In the genomic region with DNA sequence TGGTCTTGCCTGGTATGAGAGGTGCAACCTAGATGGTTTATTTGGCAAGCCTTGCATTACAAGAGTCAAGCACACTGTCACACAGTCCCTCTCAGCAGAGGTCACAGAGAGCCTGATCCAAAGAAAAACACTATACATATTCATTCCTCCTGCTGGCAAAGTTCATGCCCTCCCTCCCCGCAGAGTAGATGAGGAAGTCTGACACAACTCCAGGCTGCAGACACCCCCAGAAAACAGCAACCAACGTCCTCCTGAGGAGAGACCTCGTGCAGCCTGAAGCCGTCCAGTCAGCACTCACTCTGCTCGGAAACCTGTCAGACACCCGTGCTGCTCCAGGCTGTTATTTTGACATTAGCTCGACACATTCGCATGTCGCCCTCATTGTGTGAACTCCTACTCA, we compare ENCODE assay signal across 13 mouse cellular contexts.
DNase-seq lines count a peak whose midpoint lies in the region; ATAC-seq and TF ChIP-seq lines count a peak whose summit lies in the region.
"Had no signal": no experiment of that assay in that cellular context is flagged by ENCODE, and none has a peak within 500 bp of the region (broad histone marks: within the 10 kb centered on the region; RNA-seq: fewer than 3 reads in every experiment).

No protein-coding gene starts in this region.

- DNase-seq in heart, adult 11 months: no peak
- peak; percentile 6 to 16 for DNase-seq in kidney, postnatal 36 days
- no peak for DNase-seq in kidney, adult 9 months
- DNase-seq in embryonic facial prominence, embryonic 14.5 days (ENCODE audit: low spot score): peak; percentile 5
- DNase-seq in thymus, postnatal 4 days: no peak
- DNase-seq: cerebellum, adult 2 months; right cerebral cortex, postnatal 14 days; thymus, postnatal 36 days had no signal

- no peak overlapping the region for H3K4me3 ChIP-seq in heart, embryonic 16.5 days (ENCODE audit: low read length)
- H3K4me3 ChIP-seq in embryonic facial prominence, embryonic 14.5 days (ENCODE audit: low read depth, low read length): no peak overlapping the region
- H3K4me3 ChIP-seq in small intestine, adult 2 months (ENCODE audit: low read depth, low read length): no peak overlapping the region
- H3K4me3 ChIP-seq: embryonic facial prominence, embryonic 15.5 days; myocyte had no signal

- no peaks in the 10 kb centered on the region for H3K9me3 ChIP-seq in heart, embryonic 16.5 days (replicated peaks; ENCODE audit: control insufficient read depth, low read length)
- no peaks in the 10 kb centered on the region for H3K9me3 ChIP-seq in embryonic facial prominence, embryonic 14.5 days (ENCODE audit: control insufficient read depth, low read length)
- H3K9me3 ChIP-seq: embryonic facial prominence, embryonic 15.5 days had no signal

- H3K4me2 ChIP-seq in heart, embryonic 16.5 days (ENCODE audit: low read depth, low read length): no peak overlapping the region
- H3K4me2 ChIP-seq in embryonic facial prominence, embryonic 14.5 days (ENCODE audit: low read depth, low read length): no peak overlapping the region
- H3K4me2 ChIP-seq: embryonic facial prominence, embryonic 15.5 days had no signal

- no peak for TF ChIP-seq POLR2A in small intestine, adult 2 months (IDR thresholded peaks at IDR 0.05; ENCODE audit: low read depth, low read length)

- 0 out of 2 replicates have a peak, but pooled peaks have one; percentile 32 for ATAC-seq in heart, embryonic 16.5 days (replicated peaks; ENCODE audit: extremely low read depth, insufficient read depth, low FRiP score)
- no peak for ATAC-seq in embryonic facial prominence, embryonic 14.5 days (ENCODE audit: low read depth)
- ATAC-seq: CD4-positive, CD25-positive, alpha-beta regulatory T cell, adult 4 months had no signal

- no peaks in the 10 kb centered on the region for H3K27me3 ChIP-seq in heart, embryonic 16.5 days (ENCODE audit: control insufficient read depth, insufficient read depth, low read length)
- no peaks in the 10 kb centered on the region for H3K27me3 ChIP-seq in embryonic facial prominence, embryonic 14.5 days (replicated peaks; ENCODE audit: control insufficient read depth, insufficient read depth, low read length)
- H3K27me3 ChIP-seq in small intestine, adult 2 months (ENCODE audit: control insufficient read depth, insufficient read depth, low read length): no peaks in the 10 kb centered on the region
- H3K27me3 ChIP-seq: embryonic facial prominence, embryonic 15.5 days had no signal

- H3K9ac ChIP-seq in heart, embryonic 16.5 days (ENCODE audit: low read length): no peak overlapping the region
- H3K9ac ChIP-seq in embryonic facial prominence, embryonic 14.5 days (ENCODE audit: low read depth, low read length): no peak overlapping the region
- H3K9ac ChIP-seq: embryonic facial prominence, embryonic 15.5 days had no signal

- H3K27ac ChIP-seq in heart, embryonic 16.5 days (ENCODE audit: low read length): no peak overlapping the region
- H3K27ac ChIP-seq in embryonic facial prominence, embryonic 14.5 days (replicated peaks; ENCODE audit: low read depth, low read length): no peak overlapping the region
- H3K27ac ChIP-seq in small intestine, adult 2 months (ENCODE audit: insufficient read depth, low read depth, low read length): peak overlapping the region; percentile 38; the same call in 1 of the 2 replicates
- H3K27ac ChIP-seq: embryonic facial prominence, embryonic 15.5 days had no signal

- peaks cover 4% of the 10 kb centered on the region for H3K4me1 ChIP-seq in heart, embryonic 16.5 days (ENCODE audit: control insufficient read depth, insufficient read depth, low read length)
- H3K4me1 ChIP-seq in embryonic facial prominence, embryonic 14.5 days (ENCODE audit: control insufficient read depth, insufficient read depth, low read length): no peaks in the 10 kb centered on the region
- peaks cover 14% of the 10 kb centered on the region; the same call in 1 of the 2 replicates for H3K4me1 ChIP-seq in small intestine, adult 2 months (ENCODE audit: control insufficient read depth, insufficient read depth, insufficient read length, low read length)
- H3K4me1 ChIP-seq: embryonic facial prominence, embryonic 15.5 days had no signal

- no peak for TF ChIP-seq CTCF in small intestine, adult 2 months (IDR thresholded peaks at IDR 0.05; ENCODE audit: extremely low read depth, insufficient read length, insufficient replicate concordance, low read depth, low read length)

- 17% methylated on average over 9 of the region's 9 CpGs for WGBS in heart, embryonic 16.5 days
- WGBS in embryonic facial prominence, embryonic 14.5 days: 31% methylated on average over 9 of the region's 9 CpGs
- 14% methylated on average over 9 of the region's 9 CpGs for WGBS in small intestine, adult 2 months

- no peaks in the 10 kb centered on the region for H3K36me3 ChIP-seq in heart, embryonic 16.5 days (ENCODE audit: control insufficient read depth, insufficient read depth)
- no peaks in the 10 kb centered on the region for H3K36me3 ChIP-seq in embryonic facial prominence, embryonic 14.5 days (ENCODE audit: control insufficient read depth, insufficient read depth, low read length)
- no peaks in the 10 kb centered on the region for H3K36me3 ChIP-seq in small intestine, adult 2 months (ENCODE audit: control insufficient read depth, insufficient read depth, low read length)
- H3K36me3 ChIP-seq: embryonic facial prominence, embryonic 15.5 days had no signal

Comparison
In these comparisons a context has a peak if more than half of its experiments do, and no peak if none do; other contexts are left out.
1. DNase-seq: peak in kidney, postnatal 36 days (2 of 2) and embryonic facial prominence, embryonic 14.5 days (single experiment); none in heart, adult 11 months (single experiment), kidney, adult 9 months (single experiment) and thymus, postnatal 4 days (single experiment).